Mouse (Mus musculus) forebrain, embryonic 10.5 days (tissue): ENCODE measurements around the gene Etnppl. TPM values are rescaled to one million over a fixed set of nuclear protein-coding genes. Genes with fewer than 3 reads are reported as not detected.

Experiments
- DNase-seq: peaks from one replicate; pipeline ENCODE4 v3.0.0-alpha.2; 2017; ENCODE audit warnings: low spot score; ENCODE audit errors: extremely low spot score
- H3K27ac ChIP-seq: fragments of 300-500 bp; sonication (generic); 2 replicates; pipeline ENCODE4 v1.5.1; 2016; ENCODE audit warnings: mild to moderate bottlenecking
- H3K27me3 ChIP-seq: fragments of 300-500 bp; sonication (generic); 2 replicates; pipeline ENCODE4 v1.6.1; 2016; ENCODE audit warnings: mild to moderate bottlenecking; ENCODE audit not compliant: poor library complexity, severe bottlenecking
- H3K36me3 ChIP-seq: fragments of 300-500 bp; sonication (generic); replicated peaks from 2 replicates; pipeline ENCODE4 v1.6.1; 2016; ENCODE audit warnings: mild to moderate bottlenecking, moderate library complexity
- H3K4me1 ChIP-seq: fragments of 300-500 bp; sonication (generic); 2 replicates; pipeline ENCODE4 v1.6.1; 2016
- H3K4me3 ChIP-seq: fragments of 300-500 bp; sonication (generic); 2 replicates; pipeline ENCODE4 v1.5.1; 2016; ENCODE audit warnings: mild to moderate bottlenecking, moderate library complexity
- H3K9me3 ChIP-seq: fragments of 300-500 bp; sonication (generic); 2 replicates; pipeline ENCODE4 v1.6.1; 2016; ENCODE audit warnings: mild to moderate bottlenecking, moderate library complexity
- WGBS: fragments of 180-500 bp; shearing (Covaris S2); methylation state at CpG from one replicate; pipeline ENCODE4 v1.1.7; 2016; 5-methylcytosine and 5-hydroxymethylcytosine counted together
- polyA plus RNA-seq: library from polyadenylated mRNA; unstranded; fragments of >200 nt; fragmentation: Nextera tagmentation; extraction: Ambion mirVana; gene quantifications from 2 replicates; pipeline ENCODE4 v1.2.1, GENCODE M21; 2016

The Etnppl gene
- polyA plus RNA-seq, 1 experiment from 2014 or later: not detected

- peaks cover 16% of the 10 kb centered on the region; the same call in 1 of the 2 replicates for H3K27me3 ChIP-seq
- no peak overlapping the region for H3K27ac ChIP-seq
- no peaks in the 10 kb centered on the region for H3K9me3 ChIP-seq
- peaks cover 16% of the 10 kb centered on the region for H3K4me1 ChIP-seq
- no peak overlapping the region for H3K4me3 ChIP-seq
- DNase-seq: no peak
- 63% methylated on average over 8 of the region's 8 CpGs for WGBS
- H3K36me3 ChIP-seq: no peaks in the 10 kb centered on the region
These were observed 1.6 kb upstream of the Etnppl start for GRCm38 (mm10) chr3:130615625-130616024.

- Histone ChIP-seq H3K27me3 (peaks cover 16% of the 10 kb centered on the region; the same call in 1 of the 2 replicates), H3K4me1 (peaks cover 15% of the 10 kb centered on the region), H3K4me3 (no peak overlapping the region), H3K36me3 (no peaks in the 10 kb centered on the region), H3K27ac (no peak overlapping the region), H3K9me3 (no peaks in the 10 kb centered on the region)
- DNase-seq: no peak
- WGBS: 74% methylated on average over 12 of the region's 12 CpGs
These were observed 3.4 kb downstream of the Etnppl start for GRCm38 (mm10) chr3:130620517-130621146.

GRCm38 (mm10) chr3:130628358-130628757 lies 11.1 kb downstream of the Etnppl start:
- H3K36me3 ChIP-seq: no peaks in the 10 kb centered on the region
- no peak for DNase-seq
- H3K4me3 ChIP-seq: no peak overlapping the region
- peaks cover 5% of the 10 kb centered on the region; the same call in 1 of the 2 replicates for H3K9me3 ChIP-seq
- no peaks in the 10 kb centered on the region for H3K27me3 ChIP-seq
- WGBS: 93% methylated on average over 5 of the region's 5 CpGs
- H3K27ac ChIP-seq: no peak overlapping the region
- no peaks in the 10 kb centered on the region for H3K4me1 ChIP-seq

- DNase-seq: no peak
- WGBS: 81% methylated on average over 5 of the region's 5 CpGs
- Histone ChIP-seq H3K4me1 (no peaks in the 10 kb centered on the region), H3K36me3 (no peaks in the 10 kb centered on the region), H3K4me3 (no peak overlapping the region), H3K9me3 (no peaks in the 10 kb centered on the region), H3K27ac (no peak overlapping the region), H3K27me3 (no peaks in the 10 kb centered on the region)
These were observed 16.6 kb downstream of the Etnppl start for GRCm38 (mm10) chr3:130633859-130634258.

- no peaks in the 10 kb centered on the region for H3K9me3 ChIP-seq
- no peaks in the 10 kb centered on the region for H3K27me3 ChIP-seq
- no peak for DNase-seq
- no peaks in the 10 kb centered on the region for H3K36me3 ChIP-seq
- WGBS: 74% methylated on average over 11 of the region's 11 CpGs
- H3K27ac ChIP-seq: no peak overlapping the region
- no peak overlapping the region for H3K4me3 ChIP-seq
- peaks cover 5% of the 10 kb centered on the region; the same call in 1 of the 2 replicates for H3K4me1 ChIP-seq
These were observed 29.0 kb downstream of the Etnppl start for GRCm38 (mm10) chr3:130646110-130646810.

- Histone ChIP-seq H3K36me3 (no peaks in the 10 kb centered on the region), H3K27ac (no peak overlapping the region), H3K4me3 (no peak overlapping the region), H3K9me3 (no peaks in the 10 kb centered on the region), H3K27me3 (no peaks in the 10 kb centered on the region), H3K4me1 (peaks cover 5% of the 10 kb centered on the region; the same call in 1 of the 2 replicates)
- 74% methylated on average over 6 of the region's 6 CpGs for WGBS
- DNase-seq: no peak
These were observed 32.3 kb downstream of the Etnppl start for GRCm38 (mm10) chr3:130649569-130649968.

GRCm38 (mm10) chr3:130660619-130661018 lies 43.4 kb downstream of the Etnppl start:
- Histone ChIP-seq H3K4me3 (no peak overlapping the region), H3K4me1 (no peaks in the 10 kb centered on the region), H3K27me3 (no peaks in the 10 kb centered on the region), H3K36me3 (no peaks in the 10 kb centered on the region), H3K9me3 (0 out of 2 replicates have a peak, but pooled peaks cover 3% of the 10 kb centered on the region), H3K27ac (no peak overlapping the region)
- WGBS: 92% methylated on average over 6 of the region's 6 CpGs
- no peak for DNase-seq

GRCm38 (mm10) chr3:130662496-130662895 lies 45.2 kb downstream of the Etnppl start:
- Histone ChIP-seq H3K27ac (no peak overlapping the region), H3K9me3 (0 out of 2 replicates have a peak, but pooled peaks cover 3% of the 10 kb centered on the region), H3K36me3 (no peaks in the 10 kb centered on the region), H3K4me1 (no peaks in the 10 kb centered on the region), H3K27me3 (no peaks in the 10 kb centered on the region), H3K4me3 (no peak overlapping the region)
- 88% methylated on average over 3 of the region's 3 CpGs for WGBS
- no peak for DNase-seq

GRCm38 (mm10) chr3:130671291-130671690 lies 54.0 kb downstream of the Etnppl start:
- Histone ChIP-seq H3K36me3 (no peaks in the 10 kb centered on the region), H3K27me3 (no peaks in the 10 kb centered on the region), H3K4me1 (no peaks in the 10 kb centered on the region), H3K4me3 (no peak overlapping the region), H3K27ac (no peak overlapping the region), H3K9me3 (no peaks in the 10 kb centered on the region)
- WGBS: 77% methylated on average over 14 of the region's 14 CpGs
- DNase-seq: no peak

GRCm38 (mm10) chr3:130677671-130678460 lies 60.6 kb downstream of the Etnppl start:
- Histone ChIP-seq H3K4me3 (no peak overlapping the region), H3K36me3 (no peaks in the 10 kb centered on the region), H3K9me3 (no peaks in the 10 kb centered on the region), H3K27me3 (no peaks in the 10 kb centered on the region), H3K4me1 (no peaks in the 10 kb centered on the region), H3K27ac (no peak overlapping the region)
- 94% methylated on average over 19 of the region's 19 CpGs for WGBS
- DNase-seq: no peak

GRCm38 (mm10) chr3:130681226-130681625 lies 64.0 kb downstream of the Etnppl start:
- Histone ChIP-seq H3K4me1 (peaks cover 10% of the 10 kb centered on the region), H3K4me3 (no peak overlapping the region), H3K36me3 (no peaks in the 10 kb centered on the region), H3K27me3 (no peaks in the 10 kb centered on the region), H3K27ac (no peak overlapping the region), H3K9me3 (no peaks in the 10 kb centered on the region)
- WGBS: 92% methylated on average over 2 of the region's 2 CpGs
- DNase-seq: no peak

- no peaks in the 10 kb centered on the region for H3K36me3 ChIP-seq
- H3K4me1 ChIP-seq: peaks cover 10% of the 10 kb centered on the region
- no peak overlapping the region for H3K27ac ChIP-seq
- H3K9me3 ChIP-seq: no peaks in the 10 kb centered on the region
- 92% methylated on average over 9 of the region's 9 CpGs for WGBS
- DNase-seq: no peak
- H3K27me3 ChIP-seq: no peaks in the 10 kb centered on the region
- H3K4me3 ChIP-seq: no peak overlapping the region
These were observed 64.9 kb downstream of the Etnppl start for GRCm38 (mm10) chr3:130682183-130682582.

- Histone ChIP-seq H3K9me3 (no peaks in the 10 kb centered on the region), H3K4me1 (peaks cover 10% of the 10 kb centered on the region), H3K27me3 (no peaks in the 10 kb centered on the region), H3K4me3 (no peak overlapping the region), H3K27ac (no peak overlapping the region), H3K36me3 (no peaks in the 10 kb centered on the region)
- DNase-seq: no peak
- WGBS: 77% methylated on average over 8 of the region's 8 CpGs
These were observed 66.6 kb downstream of the Etnppl start for GRCm38 (mm10) chr3:130683836-130684235.
